Mouse (Mus musculus) liver, adult 2 months (tissue): ENCODE results near the gene Sufu. TPM values are rescaled to one million over a fixed set of nuclear protein-coding genes. Genes with fewer than 3 reads are reported as not detected.

Experiments used
- DNase-seq: peaks from one replicate; pipeline ENCODE4 v3.0.0-alpha.2; 2011; ENCODE audit warnings: low read depth, low spot score; ENCODE audit errors: extremely low read depth
- H3K27ac ChIP-seq: fragments of 200-500 bp; replicated peaks from 2 replicates; pipeline ENCODE4 v1.5.1; 2012; ENCODE audit warnings: low read depth, mild to moderate bottlenecking, control low read depth, inconsistent platforms, low read length; ENCODE audit not compliant: insufficient read depth
- H3K27me3 ChIP-seq: fragments of 200-500 bp; 2 replicates; pipeline ENCODE4 v1.6.1; 2012; ENCODE audit warnings: mild to moderate bottlenecking, moderate library complexity, low read length, inconsistent platforms; ENCODE audit not compliant: control insufficient read depth, insufficient read depth
- H3K36me3 ChIP-seq: fragments of 200-500 bp; 2 replicates; pipeline ENCODE4 v1.6.1; 2012; ENCODE audit warnings: low read length, inconsistent platforms; ENCODE audit not compliant: control insufficient read depth, insufficient read depth
- H3K4me1 ChIP-seq: fragments of 200-500 bp; 2 replicates; pipeline ENCODE4 v1.6.1; 2011; ENCODE audit warnings: low read length; ENCODE audit not compliant: control insufficient read depth, insufficient read depth
- H3K4me3 ChIP-seq: fragments of 200-500 bp; 2 replicates; pipeline ENCODE4 v1.5.1; 2011; ENCODE audit warnings: low read depth, mild to moderate bottlenecking, control low read depth, low read length, moderate library complexity; ENCODE audit not compliant: insufficient read depth
- H3K79me2 ChIP-seq: fragments of 200-500 bp; 2 replicates; pipeline ENCODE4 v1.6.1; 2012; ENCODE audit warnings: inconsistent platforms, mild to moderate bottlenecking, low read length, moderate library complexity; ENCODE audit not compliant: control insufficient read depth, insufficient read depth
- H3K9ac ChIP-seq: fragments of 200-500 bp; 2 replicates; pipeline ENCODE4 v1.6.1; 2012; ENCODE audit warnings: low read depth, mild to moderate bottlenecking, control low read depth, inconsistent platforms, low read length
- CTCF ChIP-seq: fragments of 200-500 bp; IDR thresholded peaks from 2 replicates; pipeline ENCODE4 v1.5.1; 2011; ENCODE audit warnings: low read depth, low read length, control low read depth
- POLR2A ChIP-seq: fragments of 200-500 bp; IDR thresholded peaks from 2 replicates; pipeline ENCODE4 v1.6.1; 2011; ENCODE audit warnings: low read length, control low read depth; ENCODE audit not compliant: insufficient read depth; ENCODE audit errors: extremely low read depth
- WGBS: fragments of 180-500 bp; shearing (Covaris S2); methylation state at CpG from one replicate; pipeline ENCODE4 v1.1.7; 2018; 5-methylcytosine and 5-hydroxymethylcytosine counted together
- polyA plus RNA-seq: library from polyadenylated mRNA; depleted of rRNA; stranded (reverse); fragments of >200 nt; gene quantifications from 2 replicates; pipeline ENCODE4 v1.2.3, GENCODE M21; 2012; rRNA removed
- total RNA-seq: library from RNA; depleted of rRNA; stranded (reverse); fragments of >200 nt; gene quantifications from 2 replicates; pipeline ENCODE4 v1.2.3, GENCODE M21; 2014; rRNA removed

Sufu gene
- total RNA-seq = 1.1 and 2.3 TPM in 2 replicates
- polyA plus RNA-seq = 2.8 and 3.2 TPM in 2 replicates

DNA sequence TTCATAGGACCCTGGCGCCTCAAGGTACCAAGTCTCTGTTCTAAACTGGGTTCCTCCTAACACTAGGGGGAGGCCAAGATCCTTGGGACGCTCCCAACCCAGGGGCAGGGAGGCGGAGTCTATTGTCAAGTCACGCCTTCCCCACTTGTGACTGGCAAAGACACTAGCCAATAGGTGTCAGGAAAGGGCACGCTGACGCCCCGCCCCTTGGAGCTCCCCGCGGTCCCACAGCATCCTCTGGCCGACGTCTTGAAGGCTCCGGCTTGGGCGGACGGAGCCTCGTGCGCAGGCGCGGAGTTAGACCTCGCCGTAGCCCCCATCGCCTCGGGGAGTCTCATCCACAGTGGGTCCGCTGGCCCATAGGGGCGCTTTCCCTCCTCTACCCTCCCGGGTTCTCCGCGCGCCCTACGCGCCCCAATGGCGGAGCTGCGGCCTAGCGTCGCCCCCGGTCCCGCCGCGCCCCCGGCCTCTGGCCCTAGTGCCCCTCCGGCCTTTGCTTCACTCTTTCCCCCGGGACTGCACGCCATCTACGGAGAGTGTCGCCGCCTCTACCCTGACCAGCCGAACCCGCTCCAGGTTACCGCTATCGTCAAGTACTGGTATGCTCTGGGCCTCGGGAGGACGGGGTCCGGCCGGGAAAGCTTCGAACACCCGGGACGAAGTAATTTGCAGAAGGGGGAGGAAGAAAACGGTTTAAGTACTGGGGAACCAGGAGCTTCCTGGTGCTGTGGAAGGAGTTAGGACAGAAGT lies at the start of gene Sufu:
Gene Sufu, plus strand, starts transcription at position 211 of the 750 bp plus-strand sequence.
- DNase-seq = peak; percentile 91
- WGBS = under 1% methylated on average over 57 of the region's 57 CpGs
- Histone ChIP-seq H3K4me3 (peak within 1 kb of the TSS; percentile 93), H3K79me2 (peaks cover 17% of the 10 kb centered on the region), H3K27me3 (no peaks in the 10 kb centered on the region), H3K36me3 (no peaks in the 10 kb centered on the region), H3K9ac (peak within 1 kb of the TSS; percentile 79), H3K27ac (no peak within 1 kb of the TSS), H3K4me1 (peaks cover 5% of the 10 kb centered on the region)
- TF ChIP-seq CTCF (peak; percentile 86), POLR2A (peak; percentile 39; the same call in 1 of the 2 replicates)

DNA sequence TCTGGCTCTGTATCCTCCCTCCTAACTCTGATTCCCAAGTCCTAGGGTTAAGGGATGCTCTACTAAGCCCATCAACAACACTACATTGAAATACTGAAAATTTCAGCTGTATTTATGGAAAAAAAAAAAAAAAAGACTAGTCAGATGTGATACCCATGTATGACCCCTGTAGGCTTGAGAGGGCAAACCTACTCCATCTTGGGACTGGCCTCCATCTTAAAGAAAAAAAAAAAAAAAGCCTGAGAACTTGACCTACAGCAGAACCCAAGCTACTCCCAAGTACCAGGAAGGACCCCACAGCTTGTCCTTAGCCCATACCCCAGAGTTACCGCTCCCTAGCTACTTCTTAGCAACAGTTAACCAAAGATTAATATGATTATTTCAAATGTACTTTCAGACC lies 49.5 kb upstream of the Sufu start:
- Histone ChIP-seq H3K27ac (no peak overlapping the region), H3K4me1 (peaks cover 4% of the 10 kb centered on the region; the same call in 1 of the 2 replicates), H3K27me3 (no peaks in the 10 kb centered on the region), H3K36me3 (no peaks in the 10 kb centered on the region), H3K4me3 (no peak overlapping the region), H3K9ac (no peak overlapping the region), H3K79me2 (no peaks in the 10 kb centered on the region)
- 100% methylated on average over 1 of the region's 1 CpGs for WGBS
- DNase-seq = no peak
- TF ChIP-seq POLR2A = no peak
- no peak for TF ChIP-seq CTCF

DNA sequence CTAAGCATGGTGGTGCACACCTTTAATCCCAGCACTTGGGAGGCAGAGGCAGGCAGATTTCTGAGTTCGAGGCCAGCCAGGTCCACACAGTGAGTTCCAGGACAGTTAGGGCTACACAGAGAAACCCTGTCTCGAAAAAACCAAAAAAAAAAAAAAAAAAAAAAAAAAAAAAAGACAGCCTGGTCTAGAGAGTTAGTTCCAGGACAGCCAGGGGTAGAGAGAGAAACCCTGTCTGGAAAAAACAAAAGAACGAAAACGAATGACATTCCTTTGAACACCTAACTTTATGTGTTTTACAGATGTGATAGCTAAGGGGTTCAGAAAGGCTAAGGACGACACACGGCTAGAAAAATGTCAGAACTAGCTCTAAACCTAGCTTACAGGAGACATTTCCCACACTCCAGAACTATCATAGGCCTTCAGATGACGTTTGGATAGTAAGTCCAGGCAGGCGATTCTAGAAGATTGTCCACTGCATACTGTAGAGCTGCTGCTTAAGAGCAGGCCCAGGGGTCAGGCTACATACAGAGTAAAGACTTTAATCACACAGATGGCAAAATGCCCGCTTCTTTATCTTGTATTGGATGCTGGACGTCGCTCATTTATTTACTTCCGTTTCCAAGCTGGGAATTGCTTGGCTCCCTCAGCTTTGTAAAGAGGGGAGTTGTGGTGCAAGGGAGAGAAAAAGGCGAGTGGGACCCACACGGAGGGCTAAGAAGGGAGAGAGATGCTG lies 48.6 kb upstream of the Sufu start:
- Histone ChIP-seq H3K4me1 (peaks cover 4% of the 10 kb centered on the region; the same call in 1 of the 2 replicates), H3K27ac (no peak overlapping the region), H3K27me3 (no peaks in the 10 kb centered on the region), H3K36me3 (no peaks in the 10 kb centered on the region), H3K9ac (peak overlapping the region; percentile 80; the same call in 1 of the 2 replicates), H3K79me2 (no peaks in the 10 kb centered on the region), H3K4me3 (peak overlapping the region; percentile 74)
- TF ChIP-seq POLR2A (no peak), CTCF (no peak)
- DNase-seq = no peak
- WGBS = 23% methylated on average over 14 of the region's 14 CpGs

DNA sequence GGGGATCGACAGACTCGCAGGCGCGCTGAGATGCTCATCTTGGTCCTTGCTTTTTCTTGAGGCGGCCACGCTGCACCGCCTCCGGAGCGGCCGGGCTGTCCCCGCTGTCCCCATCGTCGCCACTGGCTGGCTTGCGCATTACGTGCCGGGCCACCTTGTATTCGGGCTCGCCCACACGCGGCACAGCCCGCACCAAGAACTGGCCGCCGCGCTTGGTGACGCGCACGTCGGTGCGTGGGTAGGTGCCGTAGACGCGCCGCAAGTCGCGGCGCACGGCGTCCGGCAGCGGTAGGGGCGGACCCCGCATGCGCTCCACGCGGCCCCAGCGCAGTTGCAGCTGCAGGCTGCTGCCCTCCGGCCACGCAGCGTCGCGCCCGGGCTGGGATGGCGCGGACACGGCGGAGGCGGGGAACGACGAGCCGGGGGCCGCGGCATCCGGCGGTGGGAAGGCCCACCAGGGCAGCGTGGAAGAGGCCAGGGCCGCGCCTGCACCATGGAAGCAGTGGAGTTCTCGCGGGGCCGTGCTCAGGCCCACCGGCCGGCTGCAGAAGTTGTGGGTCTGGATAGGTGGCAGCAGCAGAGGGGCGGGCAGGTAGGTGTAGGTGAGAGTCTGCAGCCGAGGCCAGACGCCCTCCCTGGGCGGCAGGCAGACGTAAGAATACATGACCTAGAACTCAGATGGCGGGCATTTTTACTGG lies 47.8 kb upstream of the Sufu start:
- no peaks in the 10 kb centered on the region for H3K79me2 ChIP-seq
- no peak for TF ChIP-seq POLR2A
- no peak for TF ChIP-seq CTCF
- peaks cover 4% of the 10 kb centered on the region; the same call in 1 of the 2 replicates for H3K4me1 ChIP-seq
- DNase-seq = no peak
- no peak overlapping the region for H3K27ac ChIP-seq
- no peaks in the 10 kb centered on the region for H3K36me3 ChIP-seq
- WGBS = under 1% methylated on average over 77 of the region's 78 CpGs
- peak overlapping the region; percentile 74 for H3K4me3 ChIP-seq
- peak overlapping the region; percentile 80 for H3K9ac ChIP-seq
- H3K27me3 ChIP-seq = no peaks in the 10 kb centered on the region

DNA sequence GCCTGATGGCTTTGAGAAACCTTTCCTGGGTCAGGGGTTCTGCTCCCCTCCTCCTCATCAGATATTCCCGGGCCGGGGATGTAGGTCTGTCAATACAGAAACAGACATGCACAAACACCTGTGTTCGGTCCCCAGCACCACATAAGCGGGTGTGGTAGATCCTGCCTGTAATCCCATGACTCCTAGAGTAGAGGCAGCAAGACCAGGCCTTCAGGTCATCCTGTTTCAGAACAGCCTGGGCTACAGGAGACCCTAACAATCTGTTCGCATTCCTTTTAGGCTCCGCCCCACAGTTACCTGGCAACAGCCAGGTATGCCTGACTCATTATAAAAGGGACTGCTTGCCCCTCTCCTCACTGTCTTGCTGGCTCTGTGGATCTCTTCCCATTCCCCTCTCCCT lies 47.1 kb upstream of the Sufu start:
- WGBS = 53% methylated on average over 6 of the region's 6 CpGs
- Histone ChIP-seq H3K4me3 (no peak overlapping the region), H3K9ac (no peak overlapping the region), H3K4me1 (peaks cover 4% of the 10 kb centered on the region; the same call in 1 of the 2 replicates), H3K79me2 (no peaks in the 10 kb centered on the region), H3K36me3 (no peaks in the 10 kb centered on the region), H3K27me3 (no peaks in the 10 kb centered on the region), H3K27ac (no peak overlapping the region)
- DNase-seq = no peak
- TF ChIP-seq POLR2A (no peak), CTCF (no peak)
